Mouse (Mus musculus): ENCODE results near the gene Pnmt.

Pnmt gene

GRCm38 (mm10) chr11:98385638-98386585 is at the start of gene Pnmt:
TSS of gene Pnmt (plus strand) at chr11:98386450.
- DNase-seq (ENCODE audit: low spot score) = no peak

GRCm38 (mm10) chr11:98338507-98338961 is 47.7 kb upstream of the Pnmt start:
- DNase-seq (ENCODE audit: low spot score) = peak; percentile 49

- DNase-seq (ENCODE audit: low spot score) = peak; percentile 30
Measured at GRCm38 (mm10) chr11:98339071-98339501, 47.2 kb upstream of the Pnmt start.

GRCm38 (mm10) chr11:98339679-98340287 is 46.5 kb upstream of the Pnmt start:
- no peak for DNase-seq (ENCODE audit: low spot score)

- no peak for DNase-seq (ENCODE audit: low spot score)
Measured at GRCm38 (mm10) chr11:98340597-98340996, 45.7 kb upstream of the Pnmt start.

- DNase-seq (ENCODE audit: low spot score) = no peak
Measured at GRCm38 (mm10) chr11:98341174-98341573, 45.1 kb upstream of the Pnmt start.

GRCm38 (mm10) chr11:98342000-98342945 is 44.0 kb upstream of the Pnmt start:
- peak; percentile 90 for DNase-seq (ENCODE audit: low spot score)

GRCm38 (mm10) chr11:98345253-98345652 is 41.0 kb upstream of the Pnmt start:
- peak; percentile 73 for DNase-seq (ENCODE audit: low spot score)

- no peak for DNase-seq (ENCODE audit: low spot score)
Measured at GRCm38 (mm10) chr11:98346168-98346567, 40.1 kb upstream of the Pnmt start.

GRCm38 (mm10) chr11:98347385-98348082 is 38.7 kb upstream of the Pnmt start:
- no peak for DNase-seq (ENCODE audit: low spot score)

- DNase-seq (ENCODE audit: low spot score) = no peak
Measured at GRCm38 (mm10) chr11:98348083-98348961, 37.9 kb upstream of the Pnmt start, which contains the start of gene Ppp1r1b. TSS of gene Ppp1r1b (plus strand) at chr11:98348404.

GRCm38 (mm10) chr11:98349308-98349707 is 36.9 kb upstream of the Pnmt start:
- DNase-seq (ENCODE audit: low spot score) = no peak

GRCm38 (mm10) chr11:98352272-98352990 is 33.8 kb upstream of the Pnmt start:
- no peak for DNase-seq (ENCODE audit: low spot score)

GRCm38 (mm10) chr11:98353651-98354211 is 32.5 kb upstream of the Pnmt start:
- DNase-seq (ENCODE audit: low spot score) = no peak

- DNase-seq (ENCODE audit: low spot score) = no peak
Measured at GRCm38 (mm10) chr11:98354445-98354844, 31.8 kb upstream of the Pnmt start.

- DNase-seq (ENCODE audit: low spot score) = peak; percentile 80
Measured at GRCm38 (mm10) chr11:98355732-98356299, 30.4 kb upstream of the Pnmt start.

GRCm38 (mm10) chr11:98356625-98357394 is 29.4 kb upstream of the Pnmt start:
- DNase-seq (ENCODE audit: low spot score) = no peak

All from MN1 (cell line).